Mouse (Mus musculus): ENCODE measurements around the gene Dclk2.

The Dclk2 gene

DNA sequence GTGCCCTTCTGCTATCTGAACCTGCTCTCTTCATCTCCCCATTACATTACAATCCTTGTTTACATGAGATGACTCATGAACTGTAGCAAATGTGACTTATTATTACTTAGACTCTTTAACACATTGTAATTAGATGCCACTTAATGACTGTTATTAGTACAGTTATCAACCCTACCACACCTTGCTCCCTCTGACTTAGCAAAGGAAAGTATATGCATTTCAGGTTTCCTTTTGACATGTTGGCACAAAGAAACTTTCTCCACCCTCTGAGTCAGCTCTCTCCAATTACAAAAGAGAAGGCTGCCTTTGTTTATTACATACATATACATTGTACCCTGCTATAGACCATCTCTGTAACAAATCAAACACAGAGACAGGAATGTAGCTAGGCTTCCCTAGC is 33.1 kb downstream of the Dclk2 start:
- no peak for DNase-seq (ENCODE audit: low spot score)

DNA sequence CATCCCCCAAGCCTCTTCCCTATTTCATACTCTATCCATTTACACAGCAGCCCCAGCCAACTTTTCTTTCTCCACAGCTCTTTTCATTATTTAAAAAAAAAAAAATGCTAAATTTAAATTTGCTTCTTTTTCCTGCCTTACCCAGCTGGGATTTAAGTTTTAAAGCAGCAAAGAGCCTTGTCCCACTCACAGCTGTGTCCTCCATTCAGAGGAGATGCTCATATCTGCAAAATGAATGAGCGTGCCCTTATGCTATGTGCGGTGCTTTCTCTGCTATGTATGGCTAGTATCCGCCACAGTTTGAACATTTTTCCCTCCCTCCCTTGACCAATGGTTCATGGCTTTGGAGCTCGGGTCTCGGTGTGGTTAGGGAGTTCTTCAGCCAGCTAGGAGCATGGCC is 35.5 kb downstream of the Dclk2 start:
- DNase-seq (ENCODE audit: low spot score) = no peak

DNA sequence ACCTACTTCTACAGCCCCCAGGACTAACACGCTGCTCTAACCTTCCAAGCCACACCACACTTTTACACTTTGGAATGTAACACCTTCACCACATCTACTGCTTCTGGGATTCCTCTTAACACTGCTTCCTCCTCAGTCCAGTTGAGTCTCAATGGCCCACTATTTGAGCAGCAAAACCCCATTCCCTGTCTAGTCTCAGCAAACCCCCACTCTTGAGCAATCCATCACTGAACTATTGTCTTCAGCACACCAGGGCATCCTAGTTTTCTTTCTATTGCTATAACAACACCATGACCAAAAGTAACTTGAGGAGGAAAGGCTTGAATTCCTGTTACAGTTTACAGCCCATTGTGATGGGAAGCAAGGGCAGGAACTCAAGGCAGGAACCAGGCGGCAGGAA is 36.2 kb downstream of the Dclk2 start:
- DNase-seq (ENCODE audit: low spot score) = no peak

DNA sequence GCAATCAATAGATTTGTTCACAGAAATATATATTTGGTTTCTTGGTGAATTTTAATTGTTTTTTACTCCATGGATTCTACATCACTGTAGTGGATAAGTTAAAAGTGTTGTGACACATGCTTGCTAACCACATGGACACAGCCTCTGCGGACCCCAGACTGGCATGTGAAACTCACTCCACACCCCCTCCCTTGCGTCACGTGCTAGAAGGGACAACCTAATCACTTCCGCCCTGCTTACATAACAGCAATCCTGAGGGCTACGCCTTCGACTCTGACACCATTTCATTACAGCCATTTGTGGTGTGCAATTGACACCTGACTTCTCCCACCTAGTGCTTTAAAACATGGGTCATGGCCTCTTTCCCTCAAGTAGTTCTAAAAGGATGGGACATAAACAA is 36.7 kb downstream of the Dclk2 start:
- no peak for DNase-seq (ENCODE audit: low spot score)

DNA sequence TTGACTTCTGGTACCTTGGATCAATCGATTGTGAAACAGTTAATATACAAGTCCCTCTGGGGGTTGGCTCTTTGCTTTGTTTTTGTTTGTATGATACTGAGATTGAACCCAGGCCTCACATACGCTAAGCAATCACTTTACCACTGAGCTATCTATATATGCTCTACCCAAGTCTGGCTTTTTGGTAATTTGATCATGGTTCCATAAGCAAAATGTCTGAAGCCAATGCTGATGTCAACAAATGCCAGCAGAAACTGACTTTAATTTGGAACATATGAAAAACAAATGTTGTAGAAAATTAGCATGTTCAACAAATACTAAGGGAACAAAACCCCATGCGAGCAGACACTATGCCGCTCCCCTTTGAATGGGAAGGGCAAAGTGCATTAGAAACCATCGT is 44.7 kb downstream of the Dclk2 start:
- DNase-seq (ENCODE audit: low spot score) = no peak

DNA sequence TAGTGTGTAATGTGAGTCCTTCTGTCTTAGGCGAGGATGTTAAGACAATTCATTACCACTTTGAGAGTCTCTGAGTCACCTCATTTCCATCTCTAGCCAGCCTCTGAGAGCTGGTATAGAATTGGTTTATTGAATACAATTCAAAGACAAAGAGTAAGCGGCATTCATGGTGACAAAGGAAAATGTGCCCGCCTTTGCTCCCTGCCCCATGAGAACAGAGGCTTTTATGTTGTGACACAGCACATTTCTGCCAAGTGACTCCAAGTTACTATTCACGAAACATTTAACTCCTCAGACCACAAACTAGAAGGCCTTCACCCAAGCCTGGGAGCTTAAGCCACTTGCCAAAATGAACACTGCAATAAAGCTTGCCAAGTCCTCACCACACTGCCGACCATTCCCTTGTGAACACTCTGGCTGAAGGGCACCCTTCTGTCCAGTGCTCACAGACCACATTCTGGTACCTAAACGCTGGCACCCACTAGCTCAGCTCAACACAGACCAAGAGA is 47.5 kb downstream of the Dclk2 start:
- no peak for DNase-seq (ENCODE audit: low spot score)

DNA sequence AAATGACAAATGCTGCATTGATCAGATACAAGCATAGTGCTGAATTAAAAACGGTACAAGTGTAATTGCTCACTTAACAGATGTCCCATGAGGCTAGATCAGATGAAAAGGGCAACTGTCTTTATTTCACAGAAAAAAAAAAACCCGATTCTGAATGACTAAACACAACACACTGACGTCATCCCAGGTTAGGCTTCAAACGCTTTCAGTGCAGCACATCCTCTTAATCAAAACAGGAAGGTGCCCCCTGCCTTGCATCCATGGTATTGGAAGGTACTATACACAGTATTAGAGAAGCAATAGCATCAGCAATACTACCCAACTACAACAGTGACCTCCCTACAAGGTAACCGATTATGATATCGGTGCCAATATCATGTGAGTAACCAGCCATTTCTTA is 49.7 kb downstream of the Dclk2 start:
- DNase-seq (ENCODE audit: low spot score) = no peak

DNA sequence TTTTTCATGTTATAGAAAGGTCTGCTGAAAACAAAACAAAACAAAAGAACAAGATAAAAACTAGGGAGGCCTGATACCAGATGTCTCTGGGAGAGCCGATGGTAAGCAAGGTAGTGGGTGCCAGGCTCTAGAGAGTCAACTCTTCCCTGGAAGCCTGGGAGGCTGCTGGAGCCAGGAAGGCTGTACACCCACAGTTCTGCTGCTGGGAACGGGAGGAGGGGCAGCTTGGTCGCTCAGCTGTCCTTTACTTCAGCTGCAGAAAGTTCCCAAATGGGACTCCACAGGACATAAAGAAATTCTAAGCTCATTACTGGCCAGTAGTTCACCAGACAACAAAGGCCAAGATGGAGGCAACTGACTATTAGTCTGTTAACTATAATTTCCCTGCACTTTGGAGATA is 50.2 kb downstream of the Dclk2 start:
- no peak for DNase-seq (ENCODE audit: low spot score)

DNA sequence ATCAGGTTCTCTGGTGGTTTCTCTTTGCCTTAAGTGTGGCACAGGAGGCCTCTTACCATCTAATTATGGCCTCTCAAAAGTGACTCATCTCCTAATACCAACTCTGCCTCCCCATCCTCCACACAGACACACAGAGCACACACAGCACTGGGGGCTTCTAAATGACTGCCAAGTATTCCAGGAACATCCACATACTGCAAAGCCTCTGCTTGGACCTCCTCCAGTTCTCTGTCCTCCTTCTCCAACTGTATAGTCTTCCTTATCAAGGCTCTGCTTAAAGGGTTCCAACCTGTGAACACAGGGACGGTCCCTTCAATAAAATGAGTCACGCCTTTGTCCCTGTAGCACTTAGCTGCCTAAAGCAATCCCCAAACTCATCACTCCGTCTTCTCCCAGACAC is 51.9 kb downstream of the Dclk2 start:
- DNase-seq (ENCODE audit: low spot score) = no peak

DNA sequence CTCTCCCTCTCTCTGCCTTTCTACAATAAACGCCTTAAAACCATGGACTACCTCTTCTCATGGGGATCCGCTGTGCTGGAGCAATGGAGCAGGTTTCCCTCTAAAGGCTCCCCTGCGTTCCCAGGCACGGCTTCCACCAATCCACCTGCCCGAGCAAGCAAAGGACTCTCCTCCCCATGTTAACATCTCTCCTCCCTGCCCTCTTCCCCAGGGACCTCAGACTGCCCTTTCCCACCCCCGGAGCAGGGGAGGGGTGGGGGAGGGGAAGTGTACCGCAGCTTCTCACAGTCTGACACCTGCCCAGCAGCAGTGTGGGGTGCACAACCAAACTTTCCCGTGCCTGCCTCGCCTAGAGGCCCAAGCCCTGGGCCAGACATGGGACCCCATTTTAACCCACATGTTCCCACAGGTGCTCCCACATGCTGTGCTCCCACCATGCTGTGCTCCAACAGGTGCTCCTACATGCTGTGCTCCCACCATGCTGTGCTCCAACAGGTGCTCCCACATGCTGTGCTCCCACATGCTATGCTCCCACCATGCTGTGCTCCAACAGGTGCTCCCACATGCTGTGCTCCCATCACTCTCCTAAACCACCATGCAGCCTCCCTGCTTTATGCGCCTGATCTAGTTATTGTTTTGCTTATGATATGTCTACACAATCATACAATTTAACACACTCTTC is 57.2 kb downstream of the Dclk2 start:
- no peak for DNase-seq (ENCODE audit: low spot score)

DNA sequence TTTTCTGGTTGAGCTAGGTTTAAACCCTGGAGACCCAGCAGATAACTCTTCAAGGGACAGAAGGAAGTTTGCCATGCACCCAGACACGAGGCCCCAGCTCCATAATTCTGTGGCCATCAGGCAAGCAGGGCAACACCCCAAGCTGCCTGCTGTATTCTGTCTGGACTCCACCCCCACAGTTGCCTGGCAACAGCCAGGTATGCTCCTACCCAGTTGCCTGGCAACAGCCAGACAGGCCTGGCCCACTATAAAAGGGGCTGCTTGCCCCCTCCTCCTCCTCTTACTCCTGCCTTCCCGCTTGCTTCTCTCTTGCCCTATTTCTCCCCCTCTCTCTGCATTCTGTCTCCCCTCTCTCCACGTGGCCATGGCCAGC is 57.7 kb downstream of the Dclk2 start:
- no peak for DNase-seq (ENCODE audit: low spot score)

DNA sequence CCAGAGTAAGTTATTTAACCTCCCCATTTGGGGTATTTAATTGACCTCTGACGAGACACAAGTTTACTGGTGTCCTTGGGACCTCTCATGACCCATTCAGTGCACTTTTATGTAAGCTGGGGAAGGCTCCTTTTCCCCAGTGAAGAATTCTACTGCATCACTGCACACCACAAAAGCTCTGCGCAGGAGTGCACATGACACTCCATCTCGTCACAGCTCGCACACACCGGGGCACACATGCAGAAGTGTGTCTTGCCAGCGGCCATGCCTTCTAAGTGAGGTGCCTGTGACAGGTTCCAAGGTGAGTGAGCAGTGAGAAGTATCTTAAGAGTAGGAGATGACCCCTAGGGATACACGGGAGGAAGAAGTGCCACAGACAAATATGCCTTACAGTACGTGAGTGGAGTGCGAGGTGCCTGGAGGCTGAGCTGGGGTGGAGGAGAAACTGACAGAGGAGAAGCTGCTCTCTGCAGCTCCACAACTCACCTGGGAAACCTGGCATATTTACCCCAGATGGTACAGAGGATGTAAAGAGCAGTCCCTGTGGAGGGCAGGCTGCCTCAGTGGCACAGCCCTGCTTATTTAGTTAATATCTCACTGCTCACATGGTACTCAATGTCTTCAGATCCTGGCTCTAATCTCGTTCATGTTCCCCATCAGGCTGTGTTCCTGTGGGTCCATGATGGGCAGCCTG is 58.3 kb downstream of the Dclk2 start:
- DNase-seq (ENCODE audit: low spot score) = no peak

DNA sequence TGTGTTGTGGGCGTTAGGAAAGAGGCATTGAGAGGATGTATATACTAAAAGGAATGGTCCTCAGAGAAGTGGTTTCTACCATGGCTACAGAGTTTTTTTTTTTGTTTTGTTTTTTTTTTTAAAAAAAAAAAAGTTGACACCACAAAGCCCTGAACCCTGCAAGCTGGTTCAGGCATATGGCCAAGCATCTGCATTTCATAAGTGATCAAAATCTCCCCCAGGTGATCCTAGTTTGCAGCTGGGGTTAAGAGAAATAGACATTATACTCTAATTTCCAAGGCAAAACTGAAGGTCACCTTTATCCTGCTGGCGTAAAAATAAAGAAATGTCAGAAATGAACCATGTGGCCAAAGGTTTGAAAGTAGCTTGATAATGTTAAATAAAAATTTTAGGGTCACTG is 60.9 kb downstream of the Dclk2 start:
- no peak for DNase-seq (ENCODE audit: low spot score)

DNA sequence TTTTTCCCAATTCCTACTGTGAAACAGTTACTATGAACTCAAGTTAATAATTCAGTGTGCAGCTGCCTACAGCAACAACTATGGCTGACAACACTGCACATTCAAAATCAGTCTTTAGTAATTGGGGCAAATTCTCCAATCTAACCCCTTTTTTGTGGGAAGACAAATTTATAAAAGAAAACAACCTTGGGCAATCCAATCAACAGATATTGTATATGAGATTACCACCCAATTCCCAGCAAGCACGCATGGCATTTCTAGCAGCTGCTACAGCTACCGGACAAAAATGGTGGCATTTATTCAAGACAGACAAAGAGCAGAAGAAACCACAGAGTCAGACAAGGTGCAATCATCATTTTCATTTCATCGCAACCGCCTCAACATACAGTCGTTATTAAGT is 62.0 kb downstream of the Dclk2 start:
- DNase-seq (ENCODE audit: low spot score) = no peak

DNA sequence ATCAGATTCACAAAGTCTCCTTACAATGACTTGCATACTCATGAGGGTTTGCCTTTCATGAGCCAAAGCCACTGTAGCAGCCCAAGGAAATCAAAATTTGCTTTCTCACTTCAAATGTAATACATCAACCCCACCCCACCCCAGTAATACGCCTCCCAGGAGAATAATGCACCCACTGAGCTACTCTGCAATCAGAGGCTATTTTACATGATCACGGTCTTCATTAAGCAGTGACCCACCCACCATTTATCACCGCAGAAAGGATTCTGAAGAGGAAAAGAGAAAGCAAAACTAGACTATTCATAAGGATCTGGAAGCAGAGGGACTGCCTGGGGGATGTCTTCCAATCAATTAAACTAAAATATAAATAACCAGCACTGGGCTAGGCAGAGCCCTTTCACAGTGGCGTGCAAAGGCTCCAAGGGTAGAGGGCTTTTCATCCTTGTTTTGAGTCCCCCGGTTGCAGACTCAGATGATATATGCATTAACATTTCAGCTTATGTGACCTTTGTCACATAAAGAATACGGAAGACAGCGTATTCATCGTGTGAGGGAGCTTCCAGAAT is 62.7 kb downstream of the Dclk2 start:
- no peak for DNase-seq (ENCODE audit: low spot score)

DNA sequence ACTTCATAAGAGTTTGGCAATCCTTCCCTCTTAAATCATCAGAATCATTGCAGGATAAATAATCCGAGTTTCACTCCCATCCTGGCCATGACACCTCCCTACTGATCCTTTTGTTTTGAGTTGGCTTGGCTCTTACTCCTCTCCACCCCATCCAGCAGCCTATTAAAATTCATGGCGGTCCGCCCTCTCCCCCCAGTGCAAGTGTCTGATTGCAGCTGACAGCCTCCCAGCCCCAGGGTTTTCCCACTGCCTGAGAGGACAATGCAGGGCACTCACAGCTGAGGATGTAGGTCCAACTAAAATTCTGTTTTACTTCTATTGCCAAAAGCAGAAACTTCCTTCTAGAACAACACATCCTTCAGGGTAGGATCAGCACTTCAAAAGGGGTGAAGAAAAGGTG is 67.8 kb downstream of the Dclk2 start:
- no peak for DNase-seq (ENCODE audit: low spot score)

DNA sequence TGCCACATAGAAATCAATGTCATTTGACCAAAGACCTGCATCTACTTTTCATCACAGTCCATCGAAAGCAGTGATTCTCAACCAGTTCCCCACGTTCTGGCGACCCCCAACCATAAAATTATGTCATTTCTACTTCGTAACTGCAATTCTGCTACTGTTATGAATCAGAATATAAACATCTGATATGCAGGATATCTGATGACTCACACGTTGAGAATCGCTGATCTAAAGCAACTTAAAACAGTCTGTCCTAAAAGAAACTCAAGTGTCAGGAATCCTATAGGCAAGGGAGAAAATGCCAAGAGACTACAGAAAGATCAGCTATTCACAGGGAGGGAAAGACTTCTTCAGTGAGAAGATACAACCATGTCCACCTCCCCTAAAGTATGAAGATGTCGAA is 69.5 kb downstream of the Dclk2 start:
- DNase-seq (ENCODE audit: low spot score) = no peak

DNA sequence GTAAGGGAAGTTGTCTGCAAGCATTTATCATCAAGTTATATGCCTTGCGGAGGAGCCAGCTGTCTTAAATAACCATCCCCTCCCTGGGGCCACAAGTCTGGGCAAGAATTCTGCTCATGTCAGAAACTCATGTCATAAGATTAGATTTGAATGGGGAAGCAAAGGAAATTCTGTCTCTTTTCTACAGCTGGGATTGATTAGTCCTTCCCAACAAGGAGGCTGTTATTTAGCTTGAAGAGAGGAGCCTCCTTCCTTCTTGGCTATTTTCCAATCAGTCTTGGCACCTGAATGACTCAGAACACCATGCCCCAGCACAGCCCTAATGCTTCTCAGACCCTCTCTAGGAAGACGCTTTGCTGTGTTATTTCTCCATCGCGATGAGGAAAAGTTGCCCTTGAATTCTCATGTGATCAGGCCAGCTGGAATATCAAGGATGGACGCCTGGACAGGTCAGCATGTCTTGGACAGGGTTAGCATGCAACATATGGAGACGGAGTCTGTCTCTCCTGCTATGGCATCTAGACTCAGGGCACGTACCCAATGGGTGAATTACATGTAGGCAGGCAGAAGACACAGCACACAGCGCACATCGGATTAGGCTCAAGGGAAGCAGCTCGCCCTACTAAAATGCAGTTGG is 70.1 kb downstream of the Dclk2 start:
- DNase-seq (ENCODE audit: low spot score) = no peak

DNA sequence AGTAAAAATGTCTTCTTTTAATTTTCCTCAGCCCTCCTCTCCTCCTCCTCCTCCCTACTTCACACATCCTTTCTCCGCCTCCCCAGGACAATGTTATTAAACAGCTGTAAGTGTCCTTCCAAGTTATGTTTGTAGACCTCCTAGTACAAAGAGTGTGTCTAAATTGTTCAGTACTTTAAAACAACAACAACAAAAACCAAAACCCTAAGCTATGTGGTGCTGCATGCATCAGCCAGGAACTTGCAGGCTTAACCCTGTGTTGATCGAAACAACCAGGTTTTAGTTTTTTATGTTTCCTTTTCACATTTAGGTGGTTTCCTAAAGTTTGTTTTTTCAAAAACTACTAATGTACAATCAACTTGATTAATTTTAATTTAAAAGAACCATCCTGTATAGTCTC is 71.3 kb downstream of the Dclk2 start:
- no peak for DNase-seq (ENCODE audit: low spot score)

DNA sequence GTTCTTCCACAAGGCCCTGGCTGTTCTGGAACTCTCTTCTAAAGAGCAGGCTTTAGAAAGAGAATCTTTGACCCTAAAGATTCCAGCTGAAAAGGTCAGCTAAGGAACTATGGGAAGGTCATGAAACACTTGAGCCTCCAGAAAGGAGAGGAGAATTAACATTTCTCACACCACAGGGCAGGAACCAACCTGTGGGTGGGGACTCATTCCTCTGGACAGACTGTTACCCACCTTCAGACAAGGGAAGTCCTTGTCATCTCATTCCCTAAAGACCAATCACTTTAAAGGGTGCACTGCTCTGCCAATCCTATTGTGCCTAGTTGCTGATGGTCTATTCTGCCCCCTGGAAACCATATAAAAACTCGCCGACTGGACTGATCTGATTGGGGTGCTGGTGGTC is 73.1 kb downstream of the Dclk2 start:
- DNase-seq (ENCODE audit: low spot score) = no peak

DNA sequence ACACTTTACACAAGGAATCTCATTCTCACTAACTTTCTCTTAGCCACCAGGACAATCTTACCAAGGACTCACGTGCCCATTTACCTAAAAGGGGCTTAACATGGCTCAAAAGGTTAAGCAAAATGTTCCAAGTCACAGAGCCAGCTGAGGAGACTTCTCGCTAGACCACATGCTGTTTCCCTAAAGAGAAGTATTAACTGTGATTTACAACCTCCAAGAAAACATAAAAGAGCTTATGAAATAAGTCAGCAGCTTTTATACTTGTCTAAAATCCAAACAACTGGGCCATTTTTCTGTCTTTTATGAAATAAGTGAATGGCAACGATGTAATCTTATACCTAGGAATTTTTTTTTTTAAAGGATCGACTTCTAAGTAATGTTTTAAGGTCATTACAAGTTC is 74.6 kb downstream of the Dclk2 start:
- DNase-seq (ENCODE audit: low spot score) = no peak

DNA sequence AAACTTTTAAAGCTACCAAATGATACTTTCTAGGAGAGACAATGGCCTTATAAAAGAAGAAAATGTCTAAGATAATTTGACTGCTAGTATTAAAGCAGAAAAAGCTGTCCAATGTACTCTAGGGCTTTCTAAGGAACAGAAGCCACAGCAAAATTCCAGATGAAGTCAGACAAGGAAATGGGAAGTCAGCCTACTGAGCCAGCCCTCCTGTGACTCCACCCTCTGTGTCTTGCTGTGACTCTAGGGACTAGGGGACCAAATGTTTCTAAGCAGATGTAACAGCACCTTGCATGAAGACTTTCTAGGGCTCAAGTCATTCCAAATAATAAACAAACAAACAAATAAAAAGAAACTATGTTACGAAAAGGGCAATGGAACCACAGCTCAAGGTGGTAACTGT is 75.1 kb downstream of the Dclk2 start:
- DNase-seq (ENCODE audit: low spot score) = no peak

DNA sequence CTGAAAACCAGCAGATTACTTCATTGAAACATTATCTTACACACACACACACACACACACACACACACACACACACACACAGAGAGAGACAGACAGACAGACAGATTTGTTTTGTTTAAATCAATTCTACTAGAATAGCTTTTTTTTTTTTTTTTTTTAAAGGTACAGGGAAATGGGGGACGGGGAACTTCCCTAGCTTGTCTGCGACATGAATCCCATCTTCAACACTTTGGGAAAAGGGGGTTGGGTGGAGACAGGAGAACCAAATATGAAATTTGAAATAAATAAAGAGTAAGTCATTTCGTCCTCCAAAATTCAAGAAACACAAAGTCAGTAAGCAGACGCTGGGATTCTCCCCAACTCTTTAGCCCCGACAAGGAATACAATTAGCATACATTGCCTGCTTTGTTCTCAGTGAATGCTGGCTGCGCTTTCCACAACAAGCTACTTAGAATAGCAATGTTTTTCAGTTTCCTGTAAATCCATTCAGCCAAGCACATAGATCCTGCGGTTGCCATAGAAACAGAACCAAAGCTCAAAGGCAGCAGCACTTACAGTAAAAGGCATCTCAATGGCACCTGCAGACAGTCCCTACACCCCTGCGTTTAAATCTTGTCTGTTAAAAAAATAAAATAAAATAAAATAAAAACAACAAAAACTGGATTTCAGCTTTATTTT is 75.7 kb downstream of the Dclk2 start:
- no peak for DNase-seq (ENCODE audit: low spot score)

Data from ovary, postnatal 14 days (tissue).